Mouse (Mus musculus) small intestine, adult 2 months (tissue): ENCODE measurements at regions not wholly inside any gene's neighbourhood (a gene's known extent, or its start where the extent isn't known, plus 50 kb on each side); places are given as distances from the start of the nearest gene placed in this dataset.

Source experiments
- CTCF ChIP-seq: fragments of 200-500 bp; IDR thresholded peaks from 2 replicates; pipeline ENCODE4 v1.5.1; 2012; ENCODE audit warnings: low read depth, mild to moderate bottlenecking, control low read depth, inconsistent platforms, low read length, moderate library complexity, mixed read lengths; ENCODE audit not compliant: insufficient replicate concordance, insufficient read length; ENCODE audit errors: extremely low read depth
- POLR2A ChIP-seq: fragments of 200-500 bp; IDR thresholded peaks from 2 replicates; pipeline ENCODE4 v1.6.1; 2012; ENCODE audit warnings: low read depth, mild to moderate bottlenecking, control low read depth, inconsistent platforms, low read length, moderate library complexity

DNA sequence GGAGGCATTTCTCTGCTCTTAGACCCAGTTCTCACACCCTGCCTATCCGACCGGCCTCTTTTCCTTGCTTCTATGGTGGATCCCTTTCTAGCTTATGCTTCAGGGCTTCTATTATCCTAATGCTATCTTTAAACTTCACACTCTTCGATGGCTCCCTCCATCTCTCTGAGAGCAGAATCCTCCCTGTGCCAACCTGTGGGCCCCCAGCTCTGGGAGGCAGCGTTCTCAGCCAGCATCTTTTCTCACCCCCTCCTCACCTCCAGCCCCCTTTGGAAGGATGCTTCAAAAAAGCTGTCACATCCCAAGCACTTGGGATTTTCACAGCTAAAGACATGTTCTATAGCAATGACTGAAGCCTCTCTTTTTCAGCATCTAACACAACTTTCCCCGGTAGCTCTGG lies 626.8 kb upstream of the 3110018I06Rik start:
- no peak for TF ChIP-seq CTCF
- no peak for TF ChIP-seq POLR2A
